Mouse (Mus musculus): Measurements from ENCODE around the gene Mdfi.

- no peak for TF ChIP-seq CTCF (conservative IDR thresholded peaks at IDR 0.05; ENCODE audit: insufficient read depth, insufficient read length, low read depth, low read length)
- no peak for TF ChIP-seq POLR2A (IDR thresholded peaks at IDR 0.05; ENCODE audit: low read depth, low read length)
Observed at GRCm38 (mm10) chr17:47877715-47878377, 43.4 kb upstream of the Mdfi start.
